Mouse (Mus musculus): ENCODE measurements around the gene Lgmn.

Lgmn gene

DNA sequence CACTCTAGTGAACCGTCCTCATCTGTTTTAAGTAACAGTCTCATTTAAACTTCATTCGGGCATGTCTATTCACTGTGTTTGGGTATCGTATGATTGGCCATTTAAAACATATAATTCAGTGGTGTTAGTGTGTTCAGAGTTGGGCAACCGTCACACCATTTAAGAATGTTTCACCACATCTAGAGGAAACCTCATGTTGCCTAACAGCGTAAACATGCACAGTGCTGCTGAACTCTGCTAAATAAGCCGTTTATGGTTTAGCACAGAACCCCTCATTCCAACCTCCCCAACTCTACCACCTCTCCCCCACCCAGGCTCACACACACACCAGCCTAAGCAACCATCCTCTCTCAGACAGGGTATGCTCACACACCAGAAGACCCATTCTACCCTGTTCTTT is 91.2 kb downstream of the Lgmn start:
- DNase-seq (ENCODE audit: low read depth, low spot score) = no peak

DNA sequence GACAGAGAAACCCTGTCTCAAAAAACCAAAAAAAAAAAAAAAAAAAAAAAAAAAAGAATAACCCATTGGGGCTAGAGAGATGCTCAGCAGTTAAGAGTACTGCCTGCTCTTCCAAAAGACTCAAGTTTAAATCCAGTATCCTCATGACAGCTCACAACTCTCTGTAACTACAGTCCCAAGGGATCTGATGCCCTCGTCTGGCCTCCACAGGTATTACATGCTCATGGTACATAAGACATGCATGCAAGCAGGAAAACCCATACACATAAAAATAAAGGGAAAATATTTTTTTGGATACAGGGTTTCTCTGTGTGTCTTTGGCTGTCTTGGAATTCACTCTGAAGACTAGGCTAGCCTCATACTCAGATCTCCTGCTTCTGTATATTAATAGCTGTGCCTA is 93.1 kb downstream of the Lgmn start:
- peak; percentile 72 for DNase-seq (ENCODE audit: low read depth, low spot score)

DNA sequence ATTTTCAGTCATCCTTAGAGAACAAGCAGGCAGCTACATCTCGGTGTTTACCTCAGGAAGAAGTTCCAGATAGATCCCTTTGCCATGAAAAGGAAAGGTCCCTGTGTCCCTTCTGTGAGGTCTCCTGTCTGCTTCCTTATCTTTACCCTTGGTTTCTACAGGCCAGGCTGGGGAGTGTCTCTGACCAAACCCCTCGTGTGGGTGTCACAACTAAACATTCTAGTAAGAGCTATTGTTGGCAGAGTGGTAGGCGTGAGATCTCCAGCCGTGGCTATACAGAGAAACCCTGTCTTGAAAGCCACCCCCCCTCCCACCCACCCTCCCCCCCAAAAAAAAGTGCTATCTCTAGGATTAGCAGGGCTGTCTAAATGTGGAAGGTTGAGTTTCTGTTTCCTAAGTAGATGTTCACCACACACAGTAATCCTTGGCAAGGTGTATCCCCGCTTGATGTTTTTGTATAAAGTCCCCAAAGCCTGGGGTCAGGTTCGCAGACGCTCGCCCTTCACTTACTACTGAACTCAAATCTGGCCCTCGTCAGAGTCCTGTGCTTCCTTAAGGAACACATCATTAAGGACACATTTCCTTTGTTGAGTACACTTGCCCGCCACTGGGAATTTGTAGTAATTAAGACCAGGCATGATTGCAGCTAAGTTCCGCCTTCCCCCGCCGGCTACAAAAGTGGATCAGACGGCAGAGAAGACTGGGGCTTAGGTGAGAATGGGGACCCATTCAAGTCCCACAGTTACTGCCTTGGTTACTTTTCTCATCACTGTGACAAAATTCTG is 94.4 kb downstream of the Lgmn start:
- DNase-seq (ENCODE audit: low read depth, low spot score) = no peak
